Comparison of ENCODE assay signal across 1 mouse cellular context in genomic region chr6:122811280-122811652, GRCm38 (mm10).
TF ChIP-seq lines count a peak whose summit lies in the region.

No protein-coding gene starts in this region.

TF ChIP-seq in MEL, 35 proteins besides CTCF, POLR2A, EP300 and RAD21 (continued from another document):
- TF ChIP-seq USF1 (IDR thresholded peaks at IDR 0.05; ENCODE audit: low read depth, low read length) (no peak), MXI1 (IDR thresholded peaks at IDR 0.05; ENCODE audit: low read depth, low read length) (0 out of 2 replicates have a peak, but pooled peaks have one; percentile 29), ELF1 (IDR thresholded peaks at IDR 0.05; ENCODE audit: low read depth, low read length) (no peak), USF2 (IDR thresholded peaks at IDR 0.05; ENCODE audit: borderline replicate concordance in 1 of 2, insufficient read depth in 1 of 2, low read depth in 1 of 2, low read length in 2 of 2) (no peak), RCOR1 (IDR thresholded peaks at IDR 0.05; ENCODE audit: low read depth, low read length) (no peak), GABPA (IDR thresholded peaks at IDR 0.05; ENCODE audit: low read depth, low read length) (no peak), MAZ (IDR thresholded peaks at IDR 0.05; ENCODE audit: low read depth, low read length) (no peak)
TF ChIP-seq in MEL: peak in this region for 5.
